Mouse (Mus musculus): ENCODE results near the gene Map3k12.

Gene Map3k12

GRCm38 (mm10) chr15:102458050-102458736 is 58.7 kb downstream of the Map3k12 start:
- WGBS = 65% methylated on average over 5 of the region's 5 CpGs

GRCm38 (mm10) chr15:102455993-102456392 is 60.9 kb downstream of the Map3k12 start:
- WGBS = 45% methylated on average over 6 of the region's 6 CpGs

GRCm38 (mm10) chr15:102451666-102452430 is 65.0 kb downstream of the Map3k12 start:
- WGBS = 62% methylated on average over 26 of the region's 26 CpGs

GRCm38 (mm10) chr15:102450928-102451327 is 65.9 kb downstream of the Map3k12 start:
- 35% methylated on average over 7 of the region's 7 CpGs for whole genome bisulfite sequencing

GRCm38 (mm10) chr15:102449366-102449765 is 67.5 kb downstream of the Map3k12 start:
- 74% methylated on average over 8 of the region's 8 CpGs for WGBS
